In the genomic region with DNA sequence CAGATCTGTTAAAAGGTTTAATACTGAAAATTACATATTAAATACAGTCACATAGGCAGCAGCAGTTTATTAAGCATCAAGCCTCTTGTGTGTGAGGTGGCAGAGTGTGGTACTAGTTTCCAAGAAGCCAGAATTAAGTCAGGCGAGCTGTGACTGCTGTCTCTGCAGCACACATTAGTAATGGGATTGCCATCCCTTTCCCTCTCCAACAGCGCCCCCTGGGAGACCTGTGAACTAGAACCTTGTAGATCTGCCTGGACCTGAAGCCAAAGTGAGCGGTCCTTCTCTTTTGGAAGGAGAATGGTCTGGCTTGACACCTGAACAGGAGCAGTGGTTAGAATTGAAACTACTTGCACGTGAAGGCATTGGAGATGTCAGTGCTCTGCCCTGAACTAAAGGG, we compare ENCODE assay signal across 8 mouse cellular contexts. TPM values are rescaled to one million over a fixed set of nuclear protein-coding genes. Genes with fewer than 3 reads are reported as not detected.
DNase-seq lines count a peak whose midpoint lies in the region; ATAC-seq lines count a peak whose summit lies in the region.

No protein-coding gene starts in this region.

- no peaks in the 10 kb centered on the region for H3K4me1 ChIP-seq in heart, embryonic 12.5 days (replicated peaks)

- H3K9ac ChIP-seq in heart, embryonic 12.5 days: no peak overlapping the region

- ATAC-seq in heart, embryonic 12.5 days (ENCODE audit: insufficient number of reproducible peaks, low FRiP score): no peak
- peak; percentile 57 for ATAC-seq in megakaryocyte, adult 5-6 weeks (ENCODE audit: poor library complexity, severe bottlenecking)

- H3K4me3 ChIP-seq in heart, embryonic 12.5 days: no peak overlapping the region

- WGBS in heart, embryonic 12.5 days: 53% methylated on average over 4 of the region's 4 CpGs

- H3K9me3 ChIP-seq in heart, embryonic 12.5 days (replicated peaks): no peaks in the 10 kb centered on the region

- no peaks in the 10 kb centered on the region for H3K27me3 ChIP-seq in heart, embryonic 12.5 days (replicated peaks)

- H3K27ac ChIP-seq in heart, embryonic 12.5 days (ENCODE audit: poor library complexity, severe bottlenecking): no peak overlapping the region

- H3K4me2 ChIP-seq in heart, embryonic 12.5 days: no peak overlapping the region

- peak; percentile 43 to 77 for DNase-seq in heart, adult 18-20 months
- peak; percentile 44 for DNase-seq in 416B (ENCODE audit: low read depth)
- DNase-seq in adrenal gland, postnatal 14 days: peak; percentile 88
- DNase-seq in embryo, embryonic 11.5 days (ENCODE audit: low read depth, low spot score): peak; percentile 23
- DNase-seq in kidney, postnatal 36 days: peak; percentile 45 to 88
- DNase-seq in thymus, postnatal 36 days: peak; percentile 25 to 44

- peaks cover 53% of the 10 kb centered on the region for H3K36me3 ChIP-seq in heart, embryonic 12.5 days

RNA-seq across cellular contexts. Expression of gene Idh3a, which starts 18.8 kb away (rescaled TPM):
- 100 to 1,000 TPM; 562 to 594 TPM for total RNA-seq in heart, adult 18-20 months (2021)
- polyA plus RNA-seq in heart, embryonic 12.5 days (2016; fragmentation: Nextera tagmentation; extraction: Ambion mirVana): 457 and 462 TPM in 2 replicates
- total RNA-seq in adrenal gland, postnatal 14 days (2021): 704 and 811 TPM in 2 replicates
- 42.5 and 54.2 TPM in 2 replicates for total RNA-seq in megakaryocyte, adult 5-6 weeks (2015)
- total RNA-seq in megakaryocyte, adult 5-6 weeks (2017): 26.1 and 29.7 TPM in 2 replicates

RNA-seq across cellular contexts. Expression of gene Cib2, which starts 44.9 kb away (rescaled TPM):
- 1 to 10 TPM; 1.5 to 8.6 TPM for total RNA-seq in heart, adult 18-20 months (2021)
- 4.1 and 4.9 TPM in 2 replicates for polyA plus RNA-seq in heart, embryonic 12.5 days (2016; fragmentation: Nextera tagmentation; extraction: Ambion mirVana)
- 96.9 and 114 TPM in 2 replicates for total RNA-seq in adrenal gland, postnatal 14 days (2021)
- total RNA-seq in megakaryocyte, adult 5-6 weeks (2015): 11.4 and 14.9 TPM in 2 replicates
- total RNA-seq in megakaryocyte, adult 5-6 weeks (2017): 2.7 and 3.9 TPM in 2 replicates

RNA-seq across cellular contexts. Expression of gene Acsbg1, which starts 56.8 kb away (rescaled TPM):
- total RNA-seq in heart, adult 18-20 months (2021): under 1 TPM; 0.35 to 0.36 TPM
- 0.20 TPM in 1 of 2 replicates, not detected in the other for polyA plus RNA-seq in heart, embryonic 12.5 days (2016; fragmentation: Nextera tagmentation; extraction: Ambion mirVana)
- 68.3 and 86.2 TPM in 2 replicates for total RNA-seq in adrenal gland, postnatal 14 days (2021)
- 0.25 and 0.75 TPM in 2 replicates for total RNA-seq in megakaryocyte, adult 5-6 weeks (2015)
- total RNA-seq in megakaryocyte, adult 5-6 weeks (2017): 0.20 and 0.40 TPM in 2 replicates

Comparison
In these comparisons a context has a peak if more than half of its experiments do, and no peak if none do; other contexts are left out.
1. DNase-seq: peak in every context shown above with its lines; median percentile 88 in adrenal gland, postnatal 14 days; 66 in kidney, postnatal 36 days; 60 in heart, adult 18-20 months; 44 in 416B; 34 in thymus, postnatal 36 days; 23 in embryo, embryonic 11.5 days.
2. RNA of gene Idh3a, which starts 18.8 kb away (total RNA-seq): 704 to 811 TPM in adrenal gland, postnatal 14 days and 562 to 594 TPM in heart, adult 18-20 months; 26.1 to 54.2 TPM in megakaryocyte, adult 5-6 weeks; every median in the first group is over 10 times any median in the second.
3. RNA of gene Acsbg1, which starts 56.8 kb away (total RNA-seq): 68.3 to 86.2 TPM in adrenal gland, postnatal 14 days; 0.20 to 0.75 TPM in megakaryocyte, adult 5-6 weeks and 0.35 to 0.36 TPM in heart, adult 18-20 months; every median in the first group is over 10 times any median in the second.